Mouse (Mus musculus) CD4-positive, CD25-positive, alpha-beta regulatory T cell, adult 9 weeks (primary cell): Measurements from ENCODE around the gene Dcun1d4. TPM values are rescaled to one million over a fixed set of nuclear protein-coding genes. Genes with fewer than 3 reads are reported as not detected.

Experiments used
- polyA plus RNA-seq: library from polyadenylated mRNA; unstranded; fragments of 100-300 nt; shearing (Covaris generic); gene quantifications from one replicate; pipeline ENCODE4 v1.2.1, GENCODE M21; 2017

Dcun1d4 gene
- polyA plus RNA-seq = 21.7 TPM

DNA sequence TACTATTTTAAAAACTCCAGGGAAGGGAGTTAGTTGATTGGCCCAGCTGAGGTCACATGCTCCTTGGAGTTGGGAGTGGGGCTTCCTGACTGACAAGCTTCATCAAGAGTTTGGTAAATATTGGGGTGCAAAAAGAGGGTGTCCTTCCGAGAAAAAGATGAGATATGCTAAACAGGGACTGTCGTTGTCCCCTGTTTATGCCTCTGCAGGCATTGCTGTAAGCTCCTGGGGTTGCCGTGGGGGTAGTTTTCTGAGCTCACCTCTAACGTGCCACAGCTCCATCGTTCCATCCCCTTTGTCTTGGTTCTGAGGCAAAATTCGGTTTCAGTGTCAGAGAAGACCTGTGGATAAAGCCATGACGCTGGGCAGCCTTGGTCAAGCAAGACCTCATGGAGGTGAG is at the start of gene Dcun1d4:
Gene Dcun1d4 (plus strand): TSS at position 301 of the 400 bp plus-strand sequence.

Other genes with a start within 250 kb of the Dcun1d4 start
- gene Fryl, start 224.4 kb upstream of the Dcun1d4 start, polyA plus RNA-seq = 128 TPM
- 348 TPM for gene Ociad1, start 188.2 kb upstream of the Dcun1d4 start, polyA plus RNA-seq
- 0.71 TPM for gene Ociad2, start 140.0 kb upstream of the Dcun1d4 start, polyA plus RNA-seq
- not detected for gene Cwh43, start 74.9 kb upstream of the Dcun1d4 start, polyA plus RNA-seq
- 1.1 TPM for gene Lrrc66, start 151.5 kb downstream of the Dcun1d4 start, polyA plus RNA-seq
- gene Sgcb, start 166.8 kb downstream of the Dcun1d4 start, polyA plus RNA-seq = 12.4 TPM
- gene Spata18, start 170.4 kb downstream of the Dcun1d4 start, polyA plus RNA-seq = not detected